Mouse (Mus musculus) forebrain, embryonic 16.5 days (tissue): ENCODE data around the gene Ezh1. TPM values are rescaled to one million over a fixed set of nuclear protein-coding genes. Genes with fewer than 3 reads are reported as not detected.
A peak's percentile ranks its signal among the peaks of the same experiment; 100 is the strongest.

ENCODE experiments used
- ATAC-seq: fragments of 200-750 bp; cut with Nextera tagmentation; 2 replicates; pipeline ENCODE4 v1.8.0; 2017; ENCODE audit warnings: mild to moderate bottlenecking, moderate library complexity
- H3K27ac ChIP-seq: fragments of 300-500 bp; sonication (generic); 2 replicates; pipeline ENCODE4 v1.5.1; 2014; ENCODE audit warnings: low read length, control low read depth
- H3K27me3 ChIP-seq: fragments of 300-500 bp; sonication (generic); replicated peaks from 2 replicates; pipeline ENCODE4 v1.6.1; 2014; ENCODE audit warnings: low read length; ENCODE audit not compliant: control insufficient read depth, insufficient read depth
- H3K36me3 ChIP-seq: fragments of 300-500 bp; sonication (generic); 2 replicates; pipeline ENCODE4 v1.6.1; 2014; ENCODE audit not compliant: control insufficient read depth, insufficient read depth
- H3K4me1 ChIP-seq: fragments of 300-500 bp; sonication (generic); replicated peaks from 2 replicates; pipeline ENCODE4 v1.6.1; 2014; ENCODE audit warnings: low read length; ENCODE audit not compliant: control insufficient read depth, insufficient read depth
- H3K4me2 ChIP-seq: fragments of 300-500 bp; sonication (generic); 2 replicates; pipeline ENCODE4 v1.6.1; 2014; ENCODE audit warnings: mild to moderate bottlenecking, low read length, control low read depth
- H3K4me3 ChIP-seq: fragments of 300-500 bp; sonication (generic); replicated peaks from 2 replicates; pipeline ENCODE4 v1.5.1; 2014; ENCODE audit warnings: mild to moderate bottlenecking, low read length, control low read depth
- H3K9ac ChIP-seq: fragments of 300-500 bp; sonication (generic); replicated peaks from 2 replicates; pipeline ENCODE4 v1.6.1; 2014; ENCODE audit warnings: low read depth, low read length, control low read depth
- H3K9me3 ChIP-seq: fragments of 300-500 bp; sonication (generic); 2 replicates; pipeline ENCODE4 v1.6.1; 2016; ENCODE audit warnings: low read length; ENCODE audit not compliant: control insufficient read depth
- WGBS: fragments of 180-500 bp; shearing (Covaris S2); extraction: QIAGEN DNeasy Blood & Tissue Kit; methylation state at CpG from one replicate; pipeline ENCODE4 v1.1.7; 2014; 5-methylcytosine and 5-hydroxymethylcytosine counted together
- polyA plus RNA-seq: library from polyadenylated mRNA; unstranded; fragments of >200 nt; fragmentation: Nextera tagmentation; extraction: Ambion mirVana; gene quantifications from 2 replicates; pipeline ENCODE4 v1.2.1, GENCODE M21; 2015

Ezh1 gene
- polyA plus RNA-seq, 1 experiment from 2014 or later = 27.0 TPM

- Histone ChIP-seq H3K27me3 (no peaks in the 10 kb centered on the region), H3K4me3 (no peak overlapping the region), H3K4me1 (peaks cover 8% of the 10 kb centered on the region), H3K4me2 (no peak overlapping the region), H3K9ac (no peak overlapping the region), H3K9me3 (no peaks in the 10 kb centered on the region), H3K27ac (no peak overlapping the region), H3K36me3 (peaks cover 6% of the 10 kb centered on the region)
- WGBS = 50% methylated on average over 2 of the region's 2 CpGs
- no peak for ATAC-seq
Measured at GRCm38 (mm10) chr11:101220853-101221252, 5.4 kb downstream of the Ezh1 start.

- no peak for ATAC-seq
- Histone ChIP-seq H3K4me2 (no peak overlapping the region), H3K9ac (no peak overlapping the region), H3K27ac (no peak overlapping the region), H3K9me3 (no peaks in the 10 kb centered on the region), H3K27me3 (no peaks in the 10 kb centered on the region), H3K36me3 (peaks cover 8% of the 10 kb centered on the region), H3K4me1 (no peaks in the 10 kb centered on the region), H3K4me3 (no peak overlapping the region)
- WGBS = 85% methylated on average over 10 of the region's 10 CpGs
Measured at GRCm38 (mm10) chr11:101218436-101219055, 7.7 kb downstream of the Ezh1 start.

- Histone ChIP-seq H3K4me1 (no peaks in the 10 kb centered on the region), H3K9me3 (no peaks in the 10 kb centered on the region), H3K27me3 (no peaks in the 10 kb centered on the region), H3K9ac (no peak overlapping the region), H3K27ac (no peak overlapping the region), H3K4me2 (no peak overlapping the region), H3K4me3 (no peak overlapping the region), H3K36me3 (peaks cover 13% of the 10 kb centered on the region)
- no peak for ATAC-seq
- 91% methylated on average over 5 of the region's 5 CpGs for WGBS
Measured at GRCm38 (mm10) chr11:101216936-101217335, 9.3 kb downstream of the Ezh1 start.

- ATAC-seq = no peak
- 43% methylated on average over 3 of the region's 3 CpGs for WGBS
- H3K27ac ChIP-seq = no peak overlapping the region
- H3K9ac ChIP-seq = no peak overlapping the region
- no peak overlapping the region for H3K4me2 ChIP-seq
- H3K4me1 ChIP-seq = no peaks in the 10 kb centered on the region
- peaks cover 12% of the 10 kb centered on the region for H3K36me3 ChIP-seq
- H3K9me3 ChIP-seq = no peaks in the 10 kb centered on the region
- no peaks in the 10 kb centered on the region for H3K27me3 ChIP-seq
- H3K4me3 ChIP-seq = no peak overlapping the region
Measured at GRCm38 (mm10) chr11:101211970-101212369, 14.3 kb downstream of the Ezh1 start.

- WGBS = 12% methylated on average over 7 of the region's 7 CpGs
- ATAC-seq = peak; percentile 62; the same call in 1 of the 2 replicates
Measured at GRCm38 (mm10) chr11:101200986-101201385, 25.3 kb downstream of the Ezh1 start.

GRCm38 (mm10) chr11:101199555-101199954 is 26.7 kb downstream of the Ezh1 start:
- H3K27ac ChIP-seq = no peak overlapping the region
- H3K36me3 ChIP-seq = peaks cover 17% of the 10 kb centered on the region
- H3K27me3 ChIP-seq = no peaks in the 10 kb centered on the region
- no peak overlapping the region for H3K4me2 ChIP-seq
- no peaks in the 10 kb centered on the region for H3K4me1 ChIP-seq
- no peak for ATAC-seq
- WGBS = 98% methylated on average over 3 of the region's 3 CpGs
- no peaks in the 10 kb centered on the region for H3K9me3 ChIP-seq
- H3K9ac ChIP-seq = no peak overlapping the region
- H3K4me3 ChIP-seq = no peak overlapping the region

More at GRCm38 (mm10) chr11:101200986-101201385, 25.3 kb downstream of the Ezh1 start:
- H3K27ac ChIP-seq = no peak overlapping the region
- H3K27me3 ChIP-seq = no peaks in the 10 kb centered on the region
- H3K4me2 ChIP-seq = no peak overlapping the region
- no peak overlapping the region for H3K4me3 ChIP-seq
- no peaks in the 10 kb centered on the region for H3K4me1 ChIP-seq
- H3K36me3 ChIP-seq = peaks cover 17% of the 10 kb centered on the region
- H3K9me3 ChIP-seq = no peaks in the 10 kb centered on the region
- peak overlapping the region; percentile 7; the same call in 1 of the 2 replicates for H3K9ac ChIP-seq

- no peak overlapping the region for H3K4me3 ChIP-seq
- H3K36me3 ChIP-seq = peaks cover 14% of the 10 kb centered on the region
- no peak overlapping the region for H3K4me2 ChIP-seq
- H3K27ac ChIP-seq = no peak overlapping the region
- no peaks in the 10 kb centered on the region for H3K4me1 ChIP-seq
- H3K9me3 ChIP-seq = no peaks in the 10 kb centered on the region
- 96% methylated on average over 8 of the region's 8 CpGs for WGBS
- no peak overlapping the region for H3K9ac ChIP-seq
- H3K27me3 ChIP-seq = no peaks in the 10 kb centered on the region
- no peak for ATAC-seq
Measured at GRCm38 (mm10) chr11:101196175-101196574, 30.1 kb downstream of the Ezh1 start.

- peaks cover 14% of the 10 kb centered on the region for H3K36me3 ChIP-seq
- ATAC-seq = no peak
- 0 out of 2 replicates have a peak, but pooled peaks cover 2% of the 10 kb centered on the region for H3K4me1 ChIP-seq
- no peak overlapping the region for H3K27ac ChIP-seq
- H3K27me3 ChIP-seq = no peaks in the 10 kb centered on the region
- no peaks in the 10 kb centered on the region for H3K9me3 ChIP-seq
- 84% methylated on average over 8 of the region's 8 CpGs for WGBS
- H3K4me3 ChIP-seq = no peak overlapping the region
- no peak overlapping the region for H3K9ac ChIP-seq
- H3K4me2 ChIP-seq = no peak overlapping the region
Measured at GRCm38 (mm10) chr11:101195571-101195970, 30.7 kb downstream of the Ezh1 start.

GRCm38 (mm10) chr11:101195101-101195500 is 31.2 kb downstream of the Ezh1 start:
- H3K27ac ChIP-seq = no peak overlapping the region
- WGBS = 71% methylated on average over 1 of the region's 1 CpGs

DNA sequence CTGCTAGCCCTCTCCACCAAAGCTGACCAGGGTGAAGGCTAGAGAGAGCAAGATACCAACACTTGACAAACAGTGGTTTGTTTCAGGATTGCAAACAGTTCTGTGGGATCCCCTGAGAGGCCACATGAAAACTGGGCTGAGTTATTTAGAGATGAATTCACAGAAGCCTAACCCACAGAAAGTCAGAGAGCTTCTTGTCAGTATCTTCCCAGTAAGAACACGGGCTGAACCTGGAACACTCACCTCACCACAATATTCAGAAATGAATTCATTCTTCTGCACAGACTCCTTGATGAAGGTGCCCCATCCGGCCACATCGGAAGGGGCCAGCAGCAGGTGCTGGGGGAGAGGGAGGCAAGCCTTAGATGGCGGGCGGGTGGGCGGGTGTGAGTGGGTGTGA is 31.6 kb downstream of the Ezh1 start:
- no peak overlapping the region for H3K27ac ChIP-seq
- H3K36me3 ChIP-seq = peaks cover 14% of the 10 kb centered on the region
- no peaks in the 10 kb centered on the region for H3K27me3 ChIP-seq
- H3K4me2 ChIP-seq = no peak overlapping the region
- WGBS = 92% methylated on average over 6 of the region's 6 CpGs
- ATAC-seq = no peak
- H3K4me3 ChIP-seq = no peak overlapping the region
- no peak overlapping the region for H3K9ac ChIP-seq
- peaks cover 11% of the 10 kb centered on the region for H3K4me1 ChIP-seq
- H3K9me3 ChIP-seq = no peaks in the 10 kb centered on the region

More at GRCm38 (mm10) chr11:101195101-101195500, 31.2 kb downstream of the Ezh1 start:
- Histone ChIP-seq H3K36me3 (peaks cover 14% of the 10 kb centered on the region), H3K9ac (no peak overlapping the region), H3K27me3 (no peaks in the 10 kb centered on the region), H3K4me2 (no peak overlapping the region), H3K9me3 (no peaks in the 10 kb centered on the region), H3K4me3 (no peak overlapping the region), H3K4me1 (peaks cover 7% of the 10 kb centered on the region)
- ATAC-seq = no peak
